Mouse (Mus musculus) limb, embryonic 12.5 days (tissue): Measurements from ENCODE around the gene Polr3gl. TPM values are rescaled to one million over a fixed set of nuclear protein-coding genes. Genes with fewer than 3 reads are reported as not detected.

Source experiments
- ATAC-seq: fragments of 200-750 bp; cut with Nextera tagmentation; 2 replicates; pipeline ENCODE4 v1.8.0; 2017; ENCODE audit warnings: low read depth, moderate TSS enrichment; ENCODE audit not compliant: insufficient number of reproducible peaks, insufficient read depth, low FRiP score, low TSS enrichment
- H3K27ac ChIP-seq: fragments of 300-500 bp; sonication (generic); 2 replicates; pipeline ENCODE4 v1.5.1; 2016; ENCODE audit warnings: mild to moderate bottlenecking, moderate library complexity
- H3K27me3 ChIP-seq: fragments of 300-500 bp; sonication (generic); 2 replicates; pipeline ENCODE4 v1.6.1; 2016; ENCODE audit warnings: mild to moderate bottlenecking, moderate library complexity
- H3K36me3 ChIP-seq: fragments of 300-500 bp; sonication (generic); 2 replicates; pipeline ENCODE4 v1.6.1; 2016; ENCODE audit warnings: mild to moderate bottlenecking, moderate library complexity
- H3K4me1 ChIP-seq: fragments of 300-500 bp; sonication (generic); replicated peaks from 2 replicates; pipeline ENCODE4 v1.6.1; 2016
- H3K4me2 ChIP-seq: fragments of 300-500 bp; sonication (generic); 2 replicates; pipeline ENCODE4 v1.6.1; 2016; ENCODE audit warnings: mild to moderate bottlenecking, moderate library complexity
- H3K4me3 ChIP-seq: fragments of 300-500 bp; sonication (generic); replicated peaks from 2 replicates; pipeline ENCODE4 v1.5.1; 2016; ENCODE audit warnings: mild to moderate bottlenecking
- H3K9ac ChIP-seq: fragments of 300-500 bp; sonication (generic); replicated peaks from 2 replicates; pipeline ENCODE4 v1.6.1; 2016; ENCODE audit warnings: mild to moderate bottlenecking, moderate library complexity
- H3K9me3 ChIP-seq: fragments of 300-500 bp; sonication (generic); 2 replicates; pipeline ENCODE4 v1.6.1; 2016; ENCODE audit warnings: mild to moderate bottlenecking, moderate library complexity
- WGBS: fragments of 180-500 bp; shearing (Covaris S2); methylation state at CpG from one replicate; pipeline ENCODE4 v1.1.7; 2016; 5-methylcytosine and 5-hydroxymethylcytosine counted together
- polyA plus RNA-seq: library from polyadenylated mRNA; unstranded; fragments of >200 nt; fragmentation: Nextera tagmentation; extraction: Ambion mirVana; gene quantifications from 2 replicates; pipeline ENCODE4 v1.2.1, GENCODE M21; 2016

The Polr3gl gene
- polyA plus RNA-seq, 1 experiment from 2014 or later: 48.5 TPM

DNA sequence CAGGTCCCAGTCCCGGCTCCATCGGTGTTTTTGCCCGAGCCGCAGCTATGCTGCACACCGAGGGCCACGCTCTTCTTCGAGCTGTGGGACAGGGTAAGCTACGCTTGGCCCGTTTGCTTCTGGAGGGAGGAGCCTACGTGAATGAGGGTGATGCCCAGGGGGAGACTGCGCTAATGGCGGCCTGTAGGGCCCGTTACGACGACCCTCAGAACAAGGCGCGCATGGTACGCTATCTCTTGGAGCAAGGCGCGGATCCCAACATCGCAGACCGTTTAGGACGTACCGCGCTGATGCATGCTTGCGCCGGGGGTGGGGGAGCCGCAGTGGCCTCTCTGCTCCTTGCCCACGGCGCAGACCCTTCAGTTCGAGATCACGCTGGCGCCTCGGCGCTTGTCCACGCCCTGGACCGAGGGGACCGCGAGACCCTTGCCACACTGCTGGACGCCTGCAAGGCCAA is 3.5 kb upstream of the Polr3gl start:
- H3K36me3 ChIP-seq: no peaks in the 10 kb centered on the region
- under 1% methylated on average over 40 of the region's 40 CpGs for WGBS
- H3K4me1 ChIP-seq: peaks cover 54% of the 10 kb centered on the region
- ATAC-seq: no peak
- H3K27me3 ChIP-seq: peaks cover 39% of the 10 kb centered on the region
- peak overlapping the region; percentile 99 for H3K4me2 ChIP-seq
- H3K27ac ChIP-seq: peak overlapping the region; percentile 67
- H3K9me3 ChIP-seq: no peaks in the 10 kb centered on the region
- peak overlapping the region; percentile 67 for H3K9ac ChIP-seq
- peak overlapping the region; percentile 53 for H3K4me3 ChIP-seq

DNA sequence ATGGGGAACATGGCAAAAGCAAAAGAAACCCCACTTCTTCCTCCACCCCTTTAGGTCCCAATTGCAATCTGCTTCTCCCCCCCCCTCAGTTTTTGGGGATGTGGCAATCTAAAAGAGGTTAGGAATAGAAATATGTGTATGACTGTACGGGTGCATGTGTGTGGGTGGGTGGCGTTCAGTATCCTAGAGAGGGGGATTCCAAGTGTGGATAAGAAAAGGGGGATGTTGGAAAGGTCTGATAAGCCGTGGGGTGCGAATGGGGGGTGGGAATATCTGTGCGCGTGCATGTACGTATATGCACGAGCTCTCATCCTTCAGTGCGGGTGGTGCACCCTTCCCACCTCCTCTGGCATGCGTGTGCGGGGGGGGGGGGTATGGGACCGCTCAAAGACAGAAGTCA is 2.9 kb upstream of the Polr3gl start:
- 4% methylated on average over 10 of the region's 12 CpGs for WGBS
- ATAC-seq: no peak
- peaks cover 53% of the 10 kb centered on the region for H3K4me1 ChIP-seq
- H3K27ac ChIP-seq: no peak overlapping the region
- H3K27me3 ChIP-seq: peaks cover 39% of the 10 kb centered on the region
- H3K4me3 ChIP-seq: peak overlapping the region; percentile 53
- H3K4me2 ChIP-seq: peak overlapping the region; percentile 99
- no peaks in the 10 kb centered on the region for H3K36me3 ChIP-seq
- H3K9me3 ChIP-seq: no peaks in the 10 kb centered on the region
- peak overlapping the region; percentile 67 for H3K9ac ChIP-seq

DNA sequence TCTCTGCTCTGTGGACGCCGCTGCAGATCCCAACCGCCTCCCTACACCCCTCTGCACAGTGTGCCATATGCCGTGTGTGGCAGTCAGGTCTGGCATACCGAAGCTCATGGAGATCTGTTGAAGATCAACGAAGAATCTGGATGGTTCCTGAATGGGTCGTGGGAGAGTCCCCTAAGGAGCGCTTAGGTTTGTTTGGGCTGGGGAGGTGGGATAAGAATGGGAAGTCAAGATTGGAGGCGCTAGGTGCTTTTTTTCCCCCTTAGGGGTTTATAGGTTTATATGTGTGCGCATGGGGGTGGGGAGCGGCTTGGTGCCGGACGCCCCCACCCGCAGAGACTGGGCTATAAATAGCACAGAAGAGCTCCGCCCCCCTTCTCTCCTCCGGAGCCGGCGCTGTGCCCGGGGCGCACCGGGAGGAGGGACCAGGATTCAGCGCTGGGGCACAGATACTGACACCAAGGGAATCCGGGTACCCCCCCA is 2.3 kb upstream of the Polr3gl start, which contains the start of gene Ankrd34a:
Gene Ankrd34a, plus strand, starts transcription at position 409 of the 480 bp plus-strand sequence.
- Histone ChIP-seq H3K9me3 (no peaks in the 10 kb centered on the region), H3K9ac (peak within 1 kb of the TSS; percentile 67), H3K4me1 (peaks cover 51% of the 10 kb centered on the region), H3K27me3 (peaks cover 39% of the 10 kb centered on the region), H3K36me3 (no peaks in the 10 kb centered on the region), H3K27ac (peak within 1 kb of the TSS; percentile 67; the same call in 1 of the 2 replicates), H3K4me3 (peak within 1 kb of the TSS; percentile 53), H3K4me2 (peak within 1 kb of the TSS; percentile 99)
- WGBS: under 1% methylated on average over 20 of the region's 23 CpGs
- no peak for ATAC-seq

DNA sequence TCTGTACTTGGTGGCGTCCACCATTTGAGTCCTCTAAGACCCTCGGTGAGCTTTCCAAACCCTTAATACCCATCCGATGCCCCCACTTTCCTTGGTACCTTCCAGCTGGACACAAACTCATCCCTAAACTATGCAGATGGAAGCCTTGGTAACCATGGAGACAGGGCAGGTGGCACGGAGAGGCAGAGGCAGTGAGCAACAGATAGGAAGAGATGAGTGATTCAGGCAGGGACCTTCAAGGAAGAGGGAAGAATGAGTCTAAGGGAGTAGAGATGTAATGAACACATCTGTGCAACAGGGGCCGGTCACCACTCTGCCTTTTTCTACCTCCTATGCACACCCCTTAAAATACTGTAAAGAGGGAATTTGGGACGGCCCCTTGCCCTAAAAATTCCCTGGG is 1.7 kb upstream of the Polr3gl start:
- H3K9ac ChIP-seq: no peak overlapping the region
- 31% methylated on average over 6 of the region's 6 CpGs for WGBS
- peaks cover 39% of the 10 kb centered on the region for H3K27me3 ChIP-seq
- no peaks in the 10 kb centered on the region for H3K36me3 ChIP-seq
- H3K4me2 ChIP-seq: peak overlapping the region; percentile 99
- H3K4me1 ChIP-seq: peaks cover 51% of the 10 kb centered on the region
- no peak for ATAC-seq
- H3K4me3 ChIP-seq: peak overlapping the region; percentile 53
- H3K27ac ChIP-seq: no peak overlapping the region
- no peaks in the 10 kb centered on the region for H3K9me3 ChIP-seq

DNA sequence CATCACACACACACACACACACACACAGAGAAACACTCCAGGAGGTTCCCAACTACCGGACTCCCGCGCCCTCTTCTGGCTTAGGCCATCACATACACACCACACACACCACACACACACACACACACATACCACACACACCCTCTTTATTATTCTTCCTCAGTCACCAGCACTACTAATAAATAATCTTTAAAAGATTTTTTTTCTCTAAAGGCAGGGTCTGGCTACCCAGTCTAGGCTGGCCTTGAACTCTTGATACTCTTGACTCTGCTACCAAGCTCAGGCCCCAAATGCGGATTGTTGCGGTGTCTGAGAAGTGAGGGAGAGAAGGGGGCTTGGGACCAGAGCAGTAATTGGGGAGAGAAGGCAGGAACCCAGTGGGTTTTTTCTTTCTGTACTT is 870 bp upstream of the Polr3gl start:
- 73% methylated on average over 5 of the region's 5 CpGs for WGBS
- H3K4me1 ChIP-seq: peaks cover 48% of the 10 kb centered on the region

DNA sequence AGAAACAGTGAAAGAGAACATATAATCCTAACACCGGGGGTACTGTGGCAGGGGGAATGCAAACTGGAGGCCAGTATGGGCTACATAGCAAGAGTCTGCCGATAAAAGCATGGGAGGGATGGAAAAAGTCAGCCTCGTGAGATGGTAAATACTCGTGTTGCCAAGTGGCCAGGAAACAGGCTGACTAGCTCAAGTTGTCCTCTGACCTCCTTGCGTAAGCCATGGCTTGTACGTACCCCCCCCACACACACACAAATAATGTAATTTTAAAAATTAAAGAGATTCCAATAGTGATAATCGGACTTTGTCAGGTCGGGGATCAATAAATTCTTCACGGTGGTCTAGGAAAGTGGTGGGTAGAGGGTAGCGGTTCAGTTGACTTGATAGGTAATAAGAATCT is 607 bp downstream of the Polr3gl start:
- H3K36me3 ChIP-seq: no peaks in the 10 kb centered on the region
- H3K4me1 ChIP-seq: peaks cover 40% of the 10 kb centered on the region
- no peaks in the 10 kb centered on the region for H3K9me3 ChIP-seq
- H3K4me3 ChIP-seq: peak overlapping the region; percentile 62
- H3K4me2 ChIP-seq: peak overlapping the region; percentile 78
- peak overlapping the region; percentile 74 for H3K9ac ChIP-seq
- peaks cover 28% of the 10 kb centered on the region for H3K27me3 ChIP-seq
- under 1% methylated on average over 10 of the region's 10 CpGs for WGBS
- no peak overlapping the region for H3K27ac ChIP-seq
- ATAC-seq: no peak

More for the DNA sequence above, 870 bp upstream of the Polr3gl start:
- ATAC-seq: no peak
- Histone ChIP-seq H3K27me3 (peaks cover 39% of the 10 kb centered on the region), H3K27ac (no peak overlapping the region), H3K4me2 (no peak overlapping the region), H3K9ac (no peak overlapping the region), H3K36me3 (no peaks in the 10 kb centered on the region), H3K4me3 (no peak overlapping the region), H3K9me3 (no peaks in the 10 kb centered on the region)

DNA sequence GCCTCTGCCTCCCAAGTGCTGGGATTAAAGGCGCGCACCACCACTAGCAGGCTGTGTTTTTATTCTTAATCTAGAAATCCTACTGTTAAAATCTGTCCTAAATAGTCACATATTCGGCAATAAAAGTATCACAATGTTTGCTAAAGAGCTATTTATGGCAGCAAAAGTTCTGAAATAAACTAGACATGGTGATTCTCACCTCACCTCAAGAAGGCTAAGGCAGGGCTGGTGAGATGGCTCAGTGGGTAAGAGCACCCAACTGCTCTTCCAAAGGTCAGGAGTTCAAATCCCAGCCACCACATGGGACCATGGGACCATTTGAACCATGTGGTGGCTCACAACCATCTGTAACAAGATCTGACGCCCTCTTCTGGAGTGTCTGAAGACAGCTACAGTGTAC is 3.3 kb downstream of the Polr3gl start:
- Histone ChIP-seq H3K9me3 (0 out of 2 replicates have a peak, but pooled peaks cover 4% of the 10 kb centered on the region), H3K4me2 (no peak overlapping the region), H3K9ac (no peak overlapping the region), H3K36me3 (no peaks in the 10 kb centered on the region), H3K27me3 (peaks cover 10% of the 10 kb centered on the region), H3K4me3 (no peak overlapping the region), H3K27ac (no peak overlapping the region), H3K4me1 (peaks cover 18% of the 10 kb centered on the region)
- no peak for ATAC-seq
- WGBS: 85% methylated on average over 4 of the region's 4 CpGs

DNA sequence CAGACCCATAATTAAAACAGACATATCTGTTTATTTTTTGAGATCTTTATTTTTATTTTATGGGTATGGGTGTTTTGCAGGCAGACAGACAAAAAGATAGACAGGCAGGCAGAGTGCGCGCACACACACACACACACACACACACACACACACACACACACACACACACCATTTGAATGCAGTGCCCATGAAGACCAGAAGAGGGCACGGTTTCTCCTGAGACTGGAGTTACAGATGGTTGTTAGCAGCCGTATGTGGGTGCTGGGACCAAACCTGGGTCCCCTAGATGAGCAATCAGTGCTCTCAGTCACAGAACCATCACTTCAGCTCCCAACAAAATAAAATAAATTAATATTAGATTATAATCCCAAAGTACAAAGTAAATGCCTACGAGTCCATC is 10.6 kb downstream of the Polr3gl start:
- 0 out of 2 replicates have a peak, but pooled peaks cover 4% of the 10 kb centered on the region for H3K9me3 ChIP-seq
- WGBS: 85% methylated on average over 5 of the region's 5 CpGs
- peaks cover 8% of the 10 kb centered on the region; the same call in 1 of the 2 replicates for H3K27me3 ChIP-seq
- no peak overlapping the region for H3K4me3 ChIP-seq
- peaks cover 9% of the 10 kb centered on the region for H3K4me1 ChIP-seq
- ATAC-seq: no peak
- H3K27ac ChIP-seq: no peak overlapping the region
- no peak overlapping the region for H3K4me2 ChIP-seq
- no peak overlapping the region for H3K9ac ChIP-seq
- H3K36me3 ChIP-seq: no peaks in the 10 kb centered on the region

DNA sequence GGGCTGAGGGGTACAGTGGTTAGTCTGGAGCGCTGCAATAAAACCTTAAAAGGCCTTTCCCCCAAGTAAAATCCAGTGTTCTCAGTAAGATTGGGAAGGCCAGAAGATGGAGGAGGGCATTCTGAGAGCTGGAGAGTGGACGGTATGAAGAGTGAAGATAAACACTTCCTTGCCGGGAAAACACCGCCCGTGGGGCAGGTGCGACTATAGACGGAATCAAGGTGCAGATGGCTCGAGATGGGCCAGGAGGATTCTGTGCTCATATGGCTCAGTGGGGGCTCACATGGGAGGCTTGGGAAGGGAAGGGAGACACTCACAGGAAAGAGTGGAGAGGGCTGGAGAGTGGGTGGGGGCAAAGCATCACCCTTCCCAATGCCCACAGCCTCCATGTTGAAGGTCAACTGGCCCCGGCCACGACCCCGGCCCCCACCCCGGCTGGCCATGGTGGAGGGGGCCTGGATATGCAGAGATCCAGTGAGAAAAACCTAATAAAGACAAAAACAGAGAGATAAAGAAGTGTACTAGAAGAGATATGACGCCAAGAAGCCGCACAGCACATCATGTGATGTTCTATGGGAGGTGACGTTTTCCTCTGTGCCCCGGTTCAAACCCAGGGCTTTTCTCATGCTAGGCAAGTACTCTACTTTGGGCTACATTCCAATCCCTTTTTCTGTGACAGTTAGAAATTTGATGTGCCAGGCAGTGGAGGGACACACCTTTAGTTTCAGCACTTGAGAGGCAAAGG is 12.0 kb downstream of the Polr3gl start:
- H3K9ac ChIP-seq: no peak overlapping the region
- 83% methylated on average over 16 of the region's 16 CpGs for WGBS
- H3K36me3 ChIP-seq: peaks cover 3% of the 10 kb centered on the region; the same call in 1 of the 2 replicates
- peaks cover 8% of the 10 kb centered on the region; the same call in 1 of the 2 replicates for H3K27me3 ChIP-seq
- H3K4me1 ChIP-seq: peaks cover 14% of the 10 kb centered on the region
- no peaks in the 10 kb centered on the region for H3K9me3 ChIP-seq
- no peak overlapping the region for H3K27ac ChIP-seq
- no peak overlapping the region for H3K4me2 ChIP-seq
- no peak for ATAC-seq
- H3K4me3 ChIP-seq: no peak overlapping the region

DNA sequence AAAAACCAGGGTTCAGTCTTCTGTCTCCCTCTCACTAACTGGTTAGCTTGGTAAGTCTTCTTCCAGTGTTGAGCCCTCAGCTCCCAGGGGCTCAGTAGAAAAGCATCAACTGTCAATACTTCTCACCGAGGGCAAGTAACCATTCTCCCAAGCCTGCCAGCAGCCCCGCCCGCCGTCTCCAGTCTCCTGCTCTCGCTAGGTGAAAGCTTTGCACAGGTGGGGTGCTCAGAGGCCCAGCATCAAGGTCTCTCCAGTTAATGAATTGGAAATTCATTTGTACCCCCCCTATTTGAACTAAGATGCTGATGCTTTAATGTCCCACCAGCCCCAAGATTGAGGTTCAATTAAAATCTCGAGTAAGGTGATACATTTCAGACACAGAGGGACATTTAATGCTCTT is 12.8 kb downstream of the Polr3gl start:
- Histone ChIP-seq H3K27ac (no peak overlapping the region), H3K4me2 (no peak overlapping the region), H3K4me1 (peaks cover 22% of the 10 kb centered on the region), H3K4me3 (no peak overlapping the region), H3K36me3 (peaks cover 3% of the 10 kb centered on the region; the same call in 1 of the 2 replicates), H3K9ac (no peak overlapping the region), H3K9me3 (no peaks in the 10 kb centered on the region), H3K27me3 (peaks cover 8% of the 10 kb centered on the region; the same call in 1 of the 2 replicates)
- no peak for ATAC-seq
- 42% methylated on average over 6 of the region's 6 CpGs for WGBS

DNA sequence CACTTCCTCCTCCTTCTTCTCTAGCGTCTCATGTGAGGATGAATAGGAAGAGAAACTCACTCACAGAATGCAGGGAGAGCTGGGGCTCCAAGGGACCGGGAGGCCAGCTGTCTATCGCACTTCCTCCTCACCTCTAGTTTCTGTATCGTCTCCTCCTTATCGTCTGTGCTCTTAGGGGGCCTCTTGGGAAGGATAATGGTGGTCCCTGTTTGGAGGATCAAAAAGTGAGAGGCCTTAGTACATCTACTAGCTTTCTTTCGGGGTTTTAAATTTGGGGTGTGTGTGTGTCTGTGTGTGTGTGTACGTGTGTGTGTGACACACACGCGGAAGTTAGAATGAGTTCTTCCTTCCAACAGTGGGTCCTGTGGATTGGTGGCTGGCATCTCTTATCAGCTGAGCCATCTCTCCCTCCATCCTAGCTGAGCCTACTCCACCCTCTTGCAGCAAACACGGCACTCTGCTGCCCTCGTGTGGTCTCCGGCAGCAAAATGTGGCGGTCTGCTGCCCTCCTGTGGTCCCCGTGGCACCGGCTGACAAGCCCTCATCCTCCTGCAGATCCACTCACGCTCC is 14.0 kb downstream of the Polr3gl start:
- Histone ChIP-seq H3K36me3 (peaks cover 3% of the 10 kb centered on the region; the same call in 1 of the 2 replicates), H3K4me1 (peaks cover 24% of the 10 kb centered on the region), H3K9me3 (no peaks in the 10 kb centered on the region), H3K9ac (peak overlapping the region; percentile 54; the same call in 1 of the 2 replicates), H3K27ac (no peak overlapping the region), H3K4me2 (peak overlapping the region; percentile 58), H3K4me3 (peak overlapping the region; percentile 28), H3K27me3 (peaks cover 8% of the 10 kb centered on the region; the same call in 1 of the 2 replicates)
- 0 out of 2 replicates have a peak, but pooled peaks have one; percentile 43 for ATAC-seq
- 12% methylated on average over 16 of the region's 16 CpGs for whole genome bisulfite sequencing
